Mouse (Mus musculus): ENCODE measurements around the gene Nat14. TPM values are rescaled to one million over a fixed set of nuclear protein-coding genes. Genes with fewer than 3 reads are reported as not detected.
"Not testable (repeated sequence)": the region's sequence is repeated elsewhere in the genome, so short reads cannot be mapped to it uniquely, and the experiment has no call there.

Gene Nat14
- total RNA-seq (2021): 10 to 100 TPM in 1 of 2 experiments, 1 to 10 TPM in 1; 7.1 to 11.5 TPM
- long read RNA-seq, experiment 1, partial matches to known transcripts: 0 of 9 reads
- long read RNA-seq, experiment 1, other reads (novel, unspliced or antisense): 7 of 9 reads
- long read RNA-seq, experiment 2, partial matches to known transcripts: 0 of 7 reads
- long read RNA-seq, experiment 2, other reads (novel, unspliced or antisense): 4 of 7 reads

- no peak for DNase-seq
Observed at GRCm38 (mm10) chr7:4921824-4922482, at the start of gene Nat14. Gene Nat14, plus strand, starts transcription at chr7:4922028.

- DNase-seq: peak; percentile 93 to 94
Observed at GRCm38 (mm10) chr7:4876753-4877221, 45.0 kb upstream of the Nat14 start, which contains the start of gene Isoc2a. Gene Isoc2a, plus strand, starts transcription at chr7:4877153.

- no peak for DNase-seq
Observed at GRCm38 (mm10) chr7:4877226-4877625, 44.6 kb upstream of the Nat14 start.

GRCm38 (mm10) chr7:4878186-4878585 is 43.6 kb upstream of the Nat14 start:
- peak; percentile 23 to 51 for DNase-seq

- DNase-seq: not testable (repeated sequence)
Observed at GRCm38 (mm10) chr7:4879036-4879435, 42.8 kb upstream of the Nat14 start.

GRCm38 (mm10) chr7:4886680-4887079 is 35.1 kb upstream of the Nat14 start:
- no peak for DNase-seq

GRCm38 (mm10) chr7:4895186-4895585 is 26.6 kb upstream of the Nat14 start:
- DNase-seq: no peak

- peak; percentile 13 to 42 for DNase-seq
Observed at GRCm38 (mm10) chr7:4898851-4899648, 22.8 kb upstream of the Nat14 start.

GRCm38 (mm10) chr7:4899649-4900522 is 21.9 kb upstream of the Nat14 start:
- peak; percentile 45 to 48 for DNase-seq

- no peak for DNase-seq
Observed at GRCm38 (mm10) chr7:4900523-4900851, 21.3 kb upstream of the Nat14 start.

GRCm38 (mm10) chr7:4901171-4901570 is 20.7 kb upstream of the Nat14 start:
- DNase-seq: peak in 1 of 2 experiments; percentile 44

- DNase-seq: no peak
Observed at GRCm38 (mm10) chr7:4902404-4902803, 19.4 kb upstream of the Nat14 start.

GRCm38 (mm10) chr7:4906466-4906950 is 15.3 kb upstream of the Nat14 start, which contains the start of gene Gm36210:
Gene Gm36210, minus strand, starts transcription at chr7:4906516.
- DNase-seq: no peak

- DNase-seq: peak; percentile 59 to 73
Observed at GRCm38 (mm10) chr7:4911561-4911960, 10.3 kb upstream of the Nat14 start.

GRCm38 (mm10) chr7:4912248-4912647 is 9.6 kb upstream of the Nat14 start:
- DNase-seq: no peak

GRCm38 (mm10) chr7:4915007-4915665 is 6.7 kb upstream of the Nat14 start, which contains the start of gene Zfp628:
Gene Zfp628, plus strand, starts transcription at chr7:4915217.
- DNase-seq: peak; percentile 94 to 96

- DNase-seq: no peak
Observed at GRCm38 (mm10) chr7:4915669-4916416, 6.0 kb upstream of the Nat14 start.

- no peak for DNase-seq
Observed at GRCm38 (mm10) chr7:4917494-4917893, 4.3 kb upstream of the Nat14 start.

- no peak for DNase-seq
Observed at GRCm38 (mm10) chr7:4918681-4919080, 3.1 kb upstream of the Nat14 start.

- no peak for DNase-seq
Observed at GRCm38 (mm10) chr7:4919096-4919495, 2.7 kb upstream of the Nat14 start.
